Mouse (Mus musculus): ENCODE measurements around the gene C1qb.

GRCm38 (mm10) chr4:136838026-136838425, 48.0 kb downstream of the C1qb start:
- TF ChIP-seq CTCF (IDR thresholded peaks at IDR 0.05; ENCODE audit: insufficient read depth, low read depth, low read length) (no peak), POLR2A (IDR thresholded peaks at IDR 0.05; ENCODE audit: insufficient read depth, low read depth, low read length) (no peak)

All from olfactory bulb, adult 2 months (tissue).